Mouse (Mus musculus): ENCODE results near the gene Dbi.

DNA sequence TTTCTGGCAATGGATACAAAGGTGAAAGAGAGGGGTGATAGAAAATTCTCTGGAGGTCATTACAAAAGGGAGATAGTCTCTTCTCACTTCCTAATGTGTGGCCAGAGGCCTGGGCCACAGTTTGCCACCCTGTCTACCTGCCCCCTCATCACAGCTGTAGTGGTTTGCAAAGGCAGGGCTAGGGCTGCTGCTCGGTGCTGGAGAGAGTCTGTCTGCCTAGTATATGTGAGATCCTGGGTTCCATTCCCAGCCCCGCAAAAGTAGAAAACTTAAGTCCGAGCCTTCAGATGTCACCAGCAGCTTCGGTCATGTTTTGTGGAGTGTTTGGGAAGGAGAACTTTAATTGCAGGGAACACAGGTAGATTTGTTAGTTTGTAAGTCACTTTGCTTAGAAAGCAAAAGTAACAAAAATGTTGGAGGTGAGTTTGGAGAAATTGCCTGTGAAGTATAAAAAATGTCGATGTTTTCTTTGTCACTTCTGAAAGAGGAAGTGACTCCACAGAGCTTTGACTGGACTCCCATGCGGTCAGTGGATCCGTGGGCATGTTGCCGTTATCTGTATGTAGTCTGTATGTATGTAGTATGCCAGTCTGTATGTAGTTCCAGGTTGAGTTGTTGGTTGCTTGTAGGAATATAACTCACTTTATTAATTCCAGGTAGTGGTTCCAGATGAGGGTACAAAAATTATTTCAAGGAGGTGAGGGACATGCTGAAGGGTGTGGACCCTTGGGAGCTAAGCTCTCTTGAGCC lies 1.9 kb upstream of the Dbi start:
- no peak for TF ChIP-seq CTCF (IDR thresholded peaks at IDR 0.05; ENCODE audit: low read depth, low read length)
- no peak; the same call in 1 of the 2 replicates for TF ChIP-seq POLR2AphosphoS5 (IDR thresholded peaks at IDR 0.05; ENCODE audit: insufficient replicate concordance, low read depth, low read length)
- TF ChIP-seq GATA1 (IDR thresholded peaks at IDR 0.05; ENCODE audit: borderline replicate concordance, low read length), result no peak
- TF ChIP-seq TAL1 (conservative IDR thresholded peaks at IDR 0.05; ENCODE audit: low read depth, low read length), result no peak
- no peak for TF ChIP-seq GATA2 (IDR thresholded peaks at IDR 0.05; ENCODE audit: borderline replicate concordance, low read depth, low read length)

Measured in G1E (cell line).